Mouse (Mus musculus) fat pad, adult 2 months (tissue): ENCODE data around the gene Cysrt1.

Experiments used
- DNase-seq: peaks from one replicate; pipeline ENCODE4 v3.0.0-alpha.2; 2011; ENCODE audit warnings: low read depth, low spot score; ENCODE audit errors: extremely low read depth

The Cysrt1 gene

DNA sequence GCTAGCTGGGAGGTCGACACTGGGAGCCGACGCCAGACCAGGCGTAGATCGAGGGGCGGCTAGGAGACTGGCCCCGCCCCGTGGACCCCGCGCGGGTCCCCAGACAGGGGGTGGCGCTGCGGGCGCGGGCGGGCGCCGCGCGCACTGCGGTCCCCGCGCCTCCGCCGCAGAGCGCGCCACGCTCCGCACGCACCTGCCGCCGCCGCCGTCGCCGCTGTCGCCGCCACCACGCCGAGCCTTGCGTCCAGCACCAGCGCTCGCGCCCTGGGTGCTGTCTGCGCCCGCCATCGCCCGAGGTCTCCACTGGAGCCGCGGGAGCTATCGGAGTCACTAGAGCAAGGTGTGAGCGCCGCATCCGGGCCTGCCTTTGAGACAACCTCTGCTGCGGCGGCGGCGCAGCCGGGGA is at the start of gene Cysrt1, which contains the start of gene Rnf208:
TSS of gene Cysrt1 (minus strand) at position 352 of the 406 bp plus-strand sequence.
TSS of gene Rnf208 (plus strand) at position 155 of the 406 bp plus-strand sequence.
- DNase-seq: no peak

DNA sequence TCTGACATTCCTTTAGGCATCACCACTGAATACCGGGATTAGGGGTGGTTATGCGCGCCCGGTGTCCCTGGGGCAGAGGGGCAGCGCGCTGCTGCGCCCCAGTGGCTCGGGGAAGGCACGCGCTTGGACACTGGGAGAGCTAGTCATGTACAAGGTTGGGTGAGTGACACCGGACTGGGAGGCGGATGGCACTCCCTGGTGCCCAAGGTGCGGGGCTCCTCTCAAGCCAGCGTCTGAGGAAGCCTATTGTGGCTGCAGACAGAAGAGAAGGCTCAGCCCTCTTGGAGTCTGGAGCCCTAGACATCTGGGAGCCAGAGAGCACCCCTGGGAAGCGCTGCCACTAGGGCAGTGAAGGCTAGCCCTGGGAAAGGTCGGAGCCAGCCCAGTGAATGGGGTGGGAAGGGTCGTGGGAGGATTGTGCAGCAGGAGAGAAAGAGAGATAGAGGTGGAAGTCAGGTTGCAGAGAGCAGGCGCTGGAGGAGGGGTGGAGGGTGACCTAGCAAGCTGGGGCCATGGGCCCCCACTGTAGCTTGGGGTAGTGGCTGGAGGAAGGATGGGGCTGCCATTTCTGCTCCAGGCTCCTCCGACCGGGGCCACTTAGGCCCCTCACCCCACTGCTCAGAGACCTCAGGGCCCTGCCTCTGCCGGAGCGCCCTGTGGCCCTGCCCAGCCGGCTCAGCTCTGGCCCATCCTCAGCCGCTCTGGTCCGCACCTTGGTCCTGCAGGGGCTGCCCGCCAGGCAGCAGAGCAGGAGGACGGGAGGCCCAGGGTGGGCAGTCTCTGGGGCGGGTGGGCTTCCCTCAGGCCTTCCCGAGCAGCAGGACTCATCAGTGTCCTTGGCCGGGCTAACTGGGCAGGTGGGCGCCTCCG is 49.2 kb upstream of the Cysrt1 start:
- DNase-seq: no peak

DNA sequence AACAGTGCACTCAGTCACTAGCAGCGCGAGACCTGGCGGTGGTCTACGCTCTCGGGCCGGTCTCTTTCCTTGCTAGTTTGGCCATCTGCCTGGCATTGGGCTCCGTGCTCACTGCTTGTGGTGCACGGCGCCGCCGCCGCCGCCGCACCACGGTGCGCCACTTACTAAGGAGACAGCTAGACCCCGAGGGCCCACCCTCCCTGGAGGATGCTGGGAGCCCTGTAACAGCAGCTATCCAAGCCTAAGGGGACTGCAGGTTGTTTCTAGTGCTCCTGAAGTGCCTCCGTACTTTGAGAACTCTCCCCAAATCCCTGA is 48.5 kb upstream of the Cysrt1 start:
- no peak for DNase-seq

DNA sequence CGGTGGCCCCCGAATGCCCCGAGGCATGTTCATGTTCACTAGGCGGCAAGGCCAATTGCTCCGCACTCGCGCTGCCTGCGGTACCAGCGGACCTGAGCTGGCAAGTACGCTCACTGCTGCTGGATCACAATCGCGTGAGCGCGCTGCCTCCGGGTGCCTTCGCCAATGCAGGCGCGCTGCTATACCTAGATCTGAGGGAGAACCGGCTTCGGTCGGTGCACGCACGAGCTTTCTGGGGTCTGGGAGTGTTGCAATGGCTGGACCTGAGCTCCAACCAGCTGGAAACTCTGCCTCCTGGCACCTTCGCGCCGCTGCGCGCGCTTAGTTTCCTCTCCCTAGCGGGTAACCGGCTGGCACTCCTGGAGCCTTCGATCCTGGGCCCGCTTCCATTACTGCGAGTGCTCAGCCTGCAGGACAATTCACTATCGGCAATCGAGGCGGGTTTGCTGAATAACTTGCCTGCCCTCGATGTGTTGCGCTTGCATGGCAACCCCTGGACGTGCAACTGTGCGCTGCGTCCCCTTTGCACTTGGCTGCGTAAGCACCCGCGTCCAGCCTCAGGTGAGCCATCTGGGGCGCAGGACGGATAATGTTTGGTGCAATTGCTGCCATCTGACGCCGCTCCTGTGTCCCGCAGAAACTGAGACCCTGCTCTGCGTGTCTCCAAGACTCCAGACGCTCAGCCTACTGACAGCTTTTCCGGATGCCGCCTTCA is 48.0 kb upstream of the Cysrt1 start:
- DNase-seq: no peak

DNA sequence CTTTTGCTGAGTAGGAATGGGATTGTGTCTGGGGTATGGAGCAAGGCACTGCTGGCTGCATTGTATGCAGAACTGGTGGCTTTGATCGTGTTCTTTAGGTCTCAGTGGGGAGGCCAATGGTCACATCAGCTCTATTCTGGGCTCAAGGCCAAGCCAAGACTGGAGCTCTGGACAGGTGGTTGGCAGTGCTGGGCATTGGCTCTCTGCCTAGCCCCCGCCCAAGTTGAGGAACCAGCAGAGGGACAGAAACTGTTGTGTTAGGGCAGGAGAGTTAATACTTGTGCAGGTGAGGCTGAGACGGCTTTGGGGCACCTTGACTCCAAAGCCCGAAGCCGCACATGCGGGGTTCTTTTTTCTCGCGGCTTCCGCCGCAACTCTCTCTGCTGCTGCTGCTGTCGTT is 47.4 kb upstream of the Cysrt1 start, which contains the start of gene Lrrc26:
TSS of gene Lrrc26 (plus strand) at position 265 of the 400 bp plus-strand sequence.
- no peak for DNase-seq

DNA sequence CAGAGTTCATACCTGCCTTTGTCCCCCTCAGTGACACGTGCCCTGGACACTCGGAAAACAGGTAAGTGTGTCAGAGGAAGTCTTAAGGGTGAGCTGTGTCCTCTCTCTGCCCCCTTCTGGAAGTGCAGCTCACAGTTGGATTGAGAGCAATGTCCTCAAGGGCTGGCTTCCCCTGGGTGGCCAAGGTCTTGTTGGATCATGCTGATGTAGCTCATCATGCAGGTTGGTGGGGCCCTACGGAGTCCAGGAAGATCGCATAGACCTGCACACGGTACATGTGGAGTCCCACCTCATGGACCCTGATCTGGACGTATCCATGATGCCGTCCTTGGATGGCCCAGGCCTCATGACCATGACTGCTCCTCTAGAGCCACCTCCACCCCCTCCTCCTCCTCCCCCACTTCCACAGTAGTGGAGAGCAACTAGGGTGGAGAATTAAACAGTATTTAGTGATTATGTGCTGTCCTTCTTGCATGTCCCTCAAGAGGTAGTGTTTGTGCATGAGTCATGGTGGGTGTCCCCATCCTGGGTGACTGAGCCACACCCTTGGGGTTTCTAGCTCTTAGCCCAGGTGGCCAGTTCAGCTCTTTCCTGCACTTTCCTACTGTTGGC is 46.6 kb upstream of the Cysrt1 start:
- no peak for DNase-seq

DNA sequence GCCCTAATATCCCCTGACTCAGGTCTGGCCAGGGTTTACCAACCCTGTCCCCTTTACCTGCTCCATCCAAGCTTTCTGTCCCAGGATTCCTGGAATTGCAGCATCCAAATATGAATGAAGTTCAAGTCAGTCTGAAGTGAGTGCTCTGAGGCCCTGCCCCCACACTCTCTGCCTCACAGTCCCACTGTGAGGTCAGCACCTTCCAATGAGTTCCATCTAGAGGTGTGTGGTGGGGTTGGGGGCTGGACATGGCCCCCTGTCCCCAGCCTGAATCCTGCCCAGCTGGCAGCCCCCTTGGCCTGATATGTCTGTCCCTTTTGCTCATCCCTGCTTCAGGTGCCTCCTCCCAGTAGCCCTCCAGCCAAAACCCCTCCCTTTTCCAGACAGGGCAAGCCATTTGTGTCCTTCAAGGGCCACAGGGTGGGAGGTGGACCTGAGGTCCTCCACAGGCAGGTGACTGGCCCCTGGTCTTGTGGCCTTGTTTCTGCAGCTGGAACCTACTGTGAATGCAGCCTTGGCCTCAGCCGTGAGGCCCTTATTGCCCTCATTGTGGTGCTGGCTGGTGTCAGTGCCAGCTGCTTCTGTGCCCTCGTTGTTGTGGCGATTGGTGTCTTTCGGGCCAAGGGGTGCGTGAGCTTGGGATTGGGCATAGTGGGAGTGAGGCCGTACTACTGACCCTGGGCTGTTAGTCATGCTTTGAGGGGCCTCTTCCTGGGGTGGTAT is 45.8 kb upstream of the Cysrt1 start, which contains the start of gene Tmem210:
TSS of gene Tmem210 (plus strand) at position 219 of the 723 bp plus-strand sequence.
- DNase-seq: no peak

DNA sequence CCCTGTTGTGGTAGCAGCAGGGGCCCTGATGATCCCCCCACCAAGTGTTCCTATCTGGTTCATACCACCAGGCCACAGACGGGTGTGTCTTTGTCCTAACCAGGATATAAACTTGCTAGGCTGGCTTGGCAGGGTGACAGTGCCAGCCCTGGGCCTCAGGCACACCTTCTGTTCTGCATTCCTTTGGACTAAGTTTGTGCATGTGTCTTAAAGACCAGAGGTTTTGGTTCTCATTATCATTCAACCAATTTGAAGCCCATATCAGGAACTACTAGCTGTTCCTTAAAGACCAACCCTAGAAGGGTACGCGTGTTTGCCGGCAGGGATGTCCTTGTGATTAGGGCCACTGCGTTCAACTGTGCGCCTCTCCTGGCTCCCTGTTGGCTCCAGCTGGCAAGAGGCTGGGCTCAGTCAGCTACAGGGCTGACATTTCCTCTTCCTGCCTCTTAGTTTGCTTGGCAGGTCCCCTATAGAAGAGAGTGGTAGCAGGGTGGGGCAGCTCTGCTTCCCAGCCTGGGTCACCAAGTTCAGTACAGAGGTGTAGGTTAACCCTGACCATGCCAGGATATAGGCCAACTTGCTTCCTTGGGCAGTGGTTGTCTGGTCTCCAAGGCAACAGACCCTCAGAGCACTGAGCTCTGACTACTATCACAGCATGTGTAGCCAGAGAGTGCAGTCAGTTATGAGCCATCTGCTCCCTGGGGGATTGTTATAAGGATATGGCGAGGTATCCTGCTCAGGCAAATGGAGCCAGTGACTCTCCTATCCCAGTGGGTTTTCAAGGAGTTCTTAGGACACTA is 44.8 kb upstream of the Cysrt1 start:
- peak; percentile 68 for DNase-seq

DNA sequence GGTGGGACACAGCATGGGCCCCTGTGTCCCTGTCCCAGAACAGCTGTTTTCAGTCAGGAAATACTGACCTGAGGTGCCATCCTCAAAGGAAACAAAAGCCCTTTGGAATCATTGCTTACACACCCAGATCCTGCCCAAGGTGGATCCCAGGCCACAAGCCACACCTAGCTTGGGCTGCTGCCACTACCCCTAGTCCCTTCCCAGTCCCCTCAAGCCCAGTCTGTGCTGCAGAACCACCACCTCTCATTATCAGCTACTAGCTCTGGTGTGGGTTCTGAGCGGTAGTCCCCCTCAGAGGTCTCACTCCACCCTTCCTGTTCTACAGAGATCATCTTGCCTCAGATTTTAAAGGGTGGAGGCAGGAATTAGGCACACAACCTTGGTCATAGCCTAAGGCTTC is 44.1 kb upstream of the Cysrt1 start:
- DNase-seq: no peak

DNA sequence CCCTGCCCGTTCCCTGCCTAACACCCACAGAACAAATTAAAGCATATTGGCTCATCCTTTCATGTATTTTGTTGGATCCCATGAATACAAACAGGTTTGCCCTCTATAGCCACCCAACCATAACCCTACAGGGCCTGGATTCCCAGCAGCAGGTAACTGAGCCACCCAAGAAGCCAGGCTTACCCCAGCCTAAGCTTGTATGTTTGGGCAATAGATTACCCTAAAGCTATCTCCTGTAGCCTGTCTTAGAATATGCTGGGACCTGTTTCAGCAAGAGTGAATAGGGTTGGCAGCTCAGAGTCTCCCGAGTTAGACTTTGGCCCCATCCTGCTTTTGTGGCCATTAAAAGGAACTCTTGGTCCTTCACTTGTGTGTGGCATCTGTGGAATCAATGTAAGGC is 43.3 kb upstream of the Cysrt1 start:
- peak; percentile 95 for DNase-seq

DNA sequence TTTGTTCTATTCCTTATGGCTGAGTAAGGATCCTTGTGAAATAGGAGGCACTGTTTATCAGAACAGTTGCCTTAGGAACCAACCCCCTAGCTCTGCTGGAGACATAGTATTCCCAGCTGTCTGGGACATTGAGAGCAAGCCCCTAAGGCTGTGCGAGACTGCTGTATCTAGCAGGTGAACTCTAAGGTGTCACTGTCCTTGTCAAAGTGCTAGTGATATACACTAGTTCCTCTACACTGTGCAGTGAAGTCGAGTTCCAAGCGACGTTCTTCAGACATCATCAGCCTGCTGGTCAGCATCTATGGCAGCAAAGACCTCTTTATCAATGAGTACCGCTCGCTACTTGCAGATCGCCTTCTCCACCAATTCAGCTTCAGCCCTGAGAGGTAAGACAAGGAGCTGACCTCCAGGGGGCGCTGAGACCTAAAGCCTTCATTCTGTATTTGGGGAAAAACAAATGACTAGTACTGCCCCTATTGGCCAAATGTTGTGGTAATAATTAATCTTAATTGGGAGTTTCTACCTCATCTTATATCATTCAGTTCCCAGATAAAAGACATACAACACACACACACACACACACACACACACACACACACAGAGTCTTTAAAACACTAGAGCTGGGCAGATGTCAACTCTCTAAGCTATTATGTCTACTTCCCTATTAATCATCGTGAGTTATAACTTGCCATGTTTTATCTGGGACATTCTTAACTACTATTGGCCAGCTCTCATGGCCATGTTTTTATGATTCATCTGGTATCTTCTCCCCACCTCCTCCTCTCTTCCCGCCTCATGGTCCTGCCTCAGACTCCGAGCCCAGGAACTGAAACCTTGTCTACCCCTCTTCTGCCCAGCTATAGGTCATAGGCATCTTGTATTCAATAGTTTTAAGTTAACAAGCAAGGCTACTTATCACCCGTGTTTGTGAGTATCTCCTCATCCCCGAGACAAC is 37.0 kb upstream of the Cysrt1 start:
- DNase-seq: no peak

DNA sequence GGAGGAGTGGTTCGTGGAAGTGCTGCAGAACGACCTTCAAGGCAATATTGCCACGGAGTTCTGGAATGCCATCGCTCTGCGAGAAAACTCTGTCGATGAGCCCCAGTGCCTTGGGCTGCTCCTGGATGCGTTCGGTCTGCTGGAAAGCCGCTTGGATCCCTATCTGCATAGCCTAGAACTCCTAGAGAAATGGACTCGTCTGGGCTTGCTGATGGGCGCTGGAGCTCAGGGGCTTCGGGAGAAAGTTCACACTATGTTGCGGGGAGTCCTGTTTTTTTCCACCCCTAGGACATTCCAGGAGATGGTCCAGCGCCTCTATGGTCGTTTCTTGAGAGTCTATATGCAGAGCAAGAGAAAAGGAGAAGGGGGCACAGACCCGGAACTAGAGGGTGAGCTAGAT is 30.8 kb upstream of the Cysrt1 start:
- no peak for DNase-seq

DNA sequence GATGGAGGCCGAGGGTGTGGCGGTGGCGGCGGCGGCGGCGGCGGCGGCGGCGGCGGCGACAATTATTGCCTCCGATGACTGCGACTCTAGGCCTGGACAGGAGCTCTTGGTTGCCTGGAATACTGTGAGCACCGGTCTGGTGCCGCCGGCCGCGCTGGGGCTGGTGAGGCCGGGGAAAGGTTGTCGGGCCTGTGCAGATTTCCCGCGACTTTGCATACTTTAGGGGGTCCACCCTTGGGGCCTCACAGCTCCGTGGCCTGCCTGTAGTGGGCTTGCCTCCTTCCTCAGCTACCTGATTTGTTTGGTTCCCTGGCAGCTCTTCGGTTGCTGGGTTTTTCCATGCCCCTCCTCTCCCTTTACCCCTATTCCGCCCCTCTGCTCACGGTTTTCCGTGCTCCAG is 30.3 kb upstream of the Cysrt1 start:
- DNase-seq: no peak

DNA sequence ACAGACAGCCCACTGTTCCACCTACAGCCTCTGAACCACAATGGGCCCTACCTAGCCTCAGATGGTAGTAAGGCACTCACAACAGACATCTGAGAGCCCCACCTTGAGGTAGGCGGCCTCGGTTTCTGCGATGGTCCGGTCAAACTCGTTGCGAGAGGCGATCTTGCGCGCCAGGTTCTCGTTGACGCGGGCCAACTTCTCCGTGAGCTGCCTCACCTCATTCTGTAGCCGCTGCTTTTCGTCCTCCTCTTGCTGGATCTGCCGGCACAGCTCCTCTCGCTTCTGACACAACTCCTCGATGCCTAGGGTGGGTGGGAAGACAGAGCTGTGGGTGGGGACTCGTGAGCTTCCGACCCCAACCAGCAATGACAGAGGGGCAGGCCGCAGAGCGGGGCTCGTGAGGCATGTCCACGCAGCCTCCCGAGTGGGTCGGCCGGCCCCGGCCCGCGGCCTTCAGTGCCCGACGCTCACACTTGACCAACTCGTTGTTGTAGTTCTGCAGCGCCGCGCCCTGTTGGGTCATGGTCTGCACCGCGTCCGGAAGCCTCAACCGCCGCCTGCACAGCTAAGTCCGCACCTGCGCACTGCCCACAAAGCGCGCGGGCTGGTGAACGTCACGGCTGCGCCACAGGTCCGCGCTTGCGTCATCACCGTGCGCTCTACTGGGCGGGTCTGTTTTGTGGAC is 29.7 kb upstream of the Cysrt1 start, which contains the start of the genes Ssna1 and Anapc2:
TSS of gene Ssna1 (minus strand) at position 612 of the 685 bp plus-strand sequence.
TSS of gene Anapc2 (plus strand) at position 652 of the 685 bp plus-strand sequence.
- DNase-seq: peak; percentile 40

DNA sequence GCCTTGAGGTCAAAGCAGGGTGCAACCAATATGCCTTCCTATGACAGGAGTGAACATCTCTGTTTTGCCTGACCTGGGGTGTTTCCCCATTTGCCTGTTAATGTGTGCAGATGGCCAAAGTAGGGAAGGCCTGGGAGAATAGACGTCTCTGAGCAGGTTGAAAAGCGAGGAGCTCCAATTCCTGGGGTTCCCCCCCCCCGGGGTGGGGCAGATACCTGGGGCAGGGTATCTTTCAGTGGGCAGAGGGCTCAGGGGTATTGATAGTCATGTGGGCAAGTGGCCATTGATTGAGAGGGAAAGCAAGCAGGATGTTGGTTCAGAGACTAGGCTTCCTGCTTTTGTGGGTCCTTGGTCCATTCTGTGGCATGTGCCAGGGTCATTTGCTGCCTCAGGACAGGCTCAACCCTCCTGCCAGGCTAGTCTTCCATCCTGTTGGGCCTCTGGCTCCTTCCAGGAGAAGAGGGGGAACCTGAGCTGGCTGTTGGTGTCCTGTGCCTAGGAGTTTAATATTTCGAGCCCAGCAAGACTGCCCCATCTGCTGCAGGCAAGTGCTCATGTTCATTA is 25.6 kb upstream of the Cysrt1 start:
- DNase-seq: no peak

DNA sequence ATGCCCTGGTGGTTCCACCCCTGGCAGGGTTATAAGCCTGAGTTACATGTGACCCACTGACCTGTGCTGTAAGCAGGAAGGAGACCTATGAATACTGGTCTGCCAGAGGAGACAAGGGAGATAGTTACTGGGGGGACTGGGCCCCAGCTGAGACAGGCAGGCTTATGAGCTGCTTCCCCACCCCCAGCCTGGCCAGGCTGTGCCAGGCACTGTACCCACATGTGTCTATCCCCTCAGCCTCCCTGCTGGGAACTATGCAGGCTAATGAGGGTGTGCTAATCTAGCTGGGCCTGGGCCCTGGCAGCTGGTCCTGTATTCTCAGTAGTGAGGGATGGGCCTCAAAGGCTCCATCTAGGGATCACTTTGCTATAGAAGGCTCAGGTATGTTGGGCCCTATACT is 25.0 kb upstream of the Cysrt1 start:
- no peak for DNase-seq

DNA sequence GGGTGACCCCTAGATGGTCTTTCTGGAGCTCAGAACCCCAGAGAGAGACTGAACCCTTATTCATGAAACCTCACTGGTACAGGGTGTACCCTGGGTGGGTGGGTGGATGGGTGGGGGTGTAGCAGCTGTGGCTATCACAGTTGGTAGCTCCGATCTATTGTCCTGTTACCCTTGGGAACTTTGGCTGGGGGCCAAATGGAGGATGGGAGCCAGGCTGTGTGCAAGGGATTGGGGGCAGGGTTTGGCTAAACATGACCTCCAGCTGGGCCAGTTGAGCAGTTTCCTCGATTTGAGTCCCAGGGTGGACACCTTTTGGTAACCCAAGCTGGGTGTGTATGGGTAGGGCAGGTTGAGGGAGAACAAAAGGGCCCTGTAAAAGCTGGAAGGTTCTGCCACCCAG is 24.5 kb upstream of the Cysrt1 start:
- DNase-seq: no peak
